Mouse (Mus musculus): ENCODE data around the gene Lrrc42.

Lrrc42 gene

DNA sequence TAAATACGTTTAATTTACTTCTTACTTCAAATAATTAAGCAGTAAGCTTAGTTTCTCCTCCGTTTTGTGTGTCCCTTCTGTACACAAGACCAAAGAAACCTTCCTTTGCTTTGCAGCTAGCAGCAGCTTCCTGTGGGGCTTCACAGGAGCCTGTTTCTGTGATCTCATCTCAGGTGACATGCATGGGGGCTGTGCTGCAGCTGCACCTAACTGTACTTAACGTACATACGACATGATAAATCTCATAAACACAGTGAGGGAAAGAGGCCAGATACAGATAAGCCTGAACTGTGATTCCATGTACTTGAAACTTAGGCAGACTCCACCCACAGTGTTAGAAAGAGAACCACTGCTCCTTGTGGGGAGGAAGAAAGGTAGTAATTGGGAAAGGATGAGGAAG is 6.7 kb upstream of the Lrrc42 start:
- Histone ChIP-seq H3K9me3 (ENCODE audit: low read length) (peaks cover under 1% of the 10 kb centered on the region; the same call in 1 of the 2 replicates), H3K27me3 (ENCODE audit: insufficient read depth, low read length) (no peaks in the 10 kb centered on the region), H3K4me3 (replicated peaks; ENCODE audit: low read length) (no peak overlapping the region), H3K36me3 (ENCODE audit: insufficient read depth, low read length) (no peaks in the 10 kb centered on the region), H3K4me1 (replicated peaks; ENCODE audit: low read depth, low read length) (no peaks in the 10 kb centered on the region)
- TF ChIP-seq POU5F1 (IDR thresholded peaks at IDR 0.05; ENCODE audit: borderline replicate concordance, low read length) (no peak), NANOG (IDR thresholded peaks at IDR 0.05; ENCODE audit: borderline replicate concordance, low read length) (no peak), CTCF (conservative IDR thresholded peaks at IDR 0.05; ENCODE audit: low read length) (no peak)

- Histone ChIP-seq H3K36me3 (ENCODE audit: insufficient read depth, low read length) (no peaks in the 10 kb centered on the region), H3K4me1 (replicated peaks; ENCODE audit: low read depth, low read length) (peaks cover 22% of the 10 kb centered on the region), H3K4me3 (replicated peaks; ENCODE audit: low read length) (peak overlapping the region; percentile 87), H3K27me3 (ENCODE audit: insufficient read depth, low read length) (no peaks in the 10 kb centered on the region), H3K9me3 (ENCODE audit: low read length) (no peaks in the 10 kb centered on the region)
- TF ChIP-seq NANOG (IDR thresholded peaks at IDR 0.05; ENCODE audit: borderline replicate concordance, low read length), result no peak
- no peak for TF ChIP-seq POU5F1 (IDR thresholded peaks at IDR 0.05; ENCODE audit: borderline replicate concordance, low read length)
- no peak for TF ChIP-seq CTCF (conservative IDR thresholded peaks at IDR 0.05; ENCODE audit: low read length)
Observed at GRCm38 (mm10) chr4:107254414-107254813, 1.1 kb upstream of the Lrrc42 start.

GRCm38 (mm10) chr4:107252522-107252921 is 810 bp downstream of the Lrrc42 start:
- TF ChIP-seq CTCF (conservative IDR thresholded peaks at IDR 0.05; ENCODE audit: low read length), result no peak
- TF ChIP-seq POU5F1 (IDR thresholded peaks at IDR 0.05; ENCODE audit: borderline replicate concordance, low read length), result no peak
- TF ChIP-seq NANOG (IDR thresholded peaks at IDR 0.05; ENCODE audit: borderline replicate concordance, low read length), result no peak
- Histone ChIP-seq H3K27me3 (ENCODE audit: insufficient read depth, low read length) (no peaks in the 10 kb centered on the region), H3K9me3 (ENCODE audit: low read length) (no peaks in the 10 kb centered on the region), H3K4me1 (replicated peaks; ENCODE audit: low read depth, low read length) (peaks cover 25% of the 10 kb centered on the region), H3K4me3 (replicated peaks; ENCODE audit: low read length) (peak overlapping the region; percentile 87), H3K36me3 (ENCODE audit: insufficient read depth, low read length) (peaks cover 2% of the 10 kb centered on the region; the same call in 1 of the 2 replicates)

DNA sequence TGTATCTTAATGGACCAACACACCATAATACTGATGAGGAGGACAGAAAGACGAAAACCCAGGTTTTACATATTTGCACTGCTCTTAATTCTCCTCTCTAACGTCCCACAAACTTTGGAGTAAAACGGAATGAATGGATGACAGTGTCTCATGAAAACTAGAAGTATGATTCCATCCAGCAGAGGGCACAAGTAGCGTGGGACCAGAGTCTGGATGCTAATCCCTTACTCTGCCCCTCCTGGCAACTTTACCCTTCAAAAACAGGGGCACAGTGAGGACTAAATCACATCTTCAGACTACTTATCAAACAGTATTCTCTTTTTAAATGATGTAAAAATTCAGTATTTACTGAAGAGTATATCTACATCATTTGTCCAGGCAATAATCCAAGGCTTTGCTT is 2.8 kb downstream of the Lrrc42 start:
- Histone ChIP-seq H3K27me3 (ENCODE audit: insufficient read depth, low read length) (no peaks in the 10 kb centered on the region), H3K4me3 (replicated peaks; ENCODE audit: low read length) (no peak overlapping the region), H3K36me3 (ENCODE audit: insufficient read depth, low read length) (peaks cover 17% of the 10 kb centered on the region), H3K9me3 (ENCODE audit: low read length) (no peaks in the 10 kb centered on the region), H3K4me1 (replicated peaks; ENCODE audit: low read depth, low read length) (peaks cover 28% of the 10 kb centered on the region)
- TF ChIP-seq NANOG (IDR thresholded peaks at IDR 0.05; ENCODE audit: borderline replicate concordance, low read length) (no peak), CTCF (conservative IDR thresholded peaks at IDR 0.05; ENCODE audit: low read length) (no peak; the same call in 1 of the 2 replicates), POU5F1 (IDR thresholded peaks at IDR 0.05; ENCODE audit: borderline replicate concordance, low read length) (no peak)

GRCm38 (mm10) chr4:107249471-107249870 is 3.9 kb downstream of the Lrrc42 start:
- Histone ChIP-seq H3K4me3 (replicated peaks; ENCODE audit: low read length) (no peak overlapping the region), H3K36me3 (ENCODE audit: insufficient read depth, low read length) (peaks cover 27% of the 10 kb centered on the region), H3K4me1 (replicated peaks; ENCODE audit: low read depth, low read length) (peaks cover 26% of the 10 kb centered on the region), H3K27me3 (ENCODE audit: insufficient read depth, low read length) (no peaks in the 10 kb centered on the region), H3K9me3 (ENCODE audit: low read length) (no peaks in the 10 kb centered on the region)
- TF ChIP-seq CTCF (conservative IDR thresholded peaks at IDR 0.05; ENCODE audit: low read length) (no peak), POU5F1 (IDR thresholded peaks at IDR 0.05; ENCODE audit: borderline replicate concordance, low read length) (no peak), NANOG (IDR thresholded peaks at IDR 0.05; ENCODE audit: borderline replicate concordance, low read length) (no peak)

GRCm38 (mm10) chr4:107248061-107248460 is 5.3 kb downstream of the Lrrc42 start:
- peaks cover 34% of the 10 kb centered on the region for H3K36me3 ChIP-seq (ENCODE audit: insufficient read depth, low read length)
- TF ChIP-seq NANOG (IDR thresholded peaks at IDR 0.05; ENCODE audit: borderline replicate concordance, low read length) (no peak), CTCF (conservative IDR thresholded peaks at IDR 0.05; ENCODE audit: low read length) (no peak), POU5F1 (IDR thresholded peaks at IDR 0.05; ENCODE audit: borderline replicate concordance, low read length) (no peak)
- H3K4me1 ChIP-seq (replicated peaks; ENCODE audit: low read depth, low read length), result peaks cover 21% of the 10 kb centered on the region
- H3K9me3 ChIP-seq (ENCODE audit: low read length), result no peaks in the 10 kb centered on the region
- no peak overlapping the region for H3K4me3 ChIP-seq (replicated peaks; ENCODE audit: low read length)
- H3K27me3 ChIP-seq (ENCODE audit: insufficient read depth, low read length), result no peaks in the 10 kb centered on the region

DNA sequence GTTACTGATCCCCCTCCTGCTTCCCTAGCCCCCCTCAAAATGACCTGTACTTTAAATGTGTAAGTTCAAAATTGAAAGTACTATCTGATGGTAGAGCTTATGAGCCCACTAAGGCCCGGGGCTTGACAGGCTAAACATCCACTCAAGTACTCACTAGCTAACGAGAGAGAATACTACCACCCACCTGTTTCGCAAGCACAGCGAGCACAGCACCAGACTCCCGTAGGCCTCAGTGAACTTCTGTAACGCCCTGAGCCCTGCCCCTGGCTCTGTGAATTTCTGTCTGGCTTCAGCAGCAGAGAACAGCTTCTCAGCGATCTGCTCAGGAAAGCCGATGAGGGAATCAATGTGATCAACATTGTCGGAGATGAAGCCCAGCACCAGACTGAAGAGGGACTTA is 6.2 kb downstream of the Lrrc42 start:
- TF ChIP-seq POU5F1 (IDR thresholded peaks at IDR 0.05; ENCODE audit: borderline replicate concordance, low read length) (no peak), CTCF (conservative IDR thresholded peaks at IDR 0.05; ENCODE audit: low read length) (no peak), NANOG (IDR thresholded peaks at IDR 0.05; ENCODE audit: borderline replicate concordance, low read length) (no peak)
- no peaks in the 10 kb centered on the region for H3K9me3 ChIP-seq (ENCODE audit: low read length)
- peaks cover 16% of the 10 kb centered on the region for H3K4me1 ChIP-seq (replicated peaks; ENCODE audit: low read depth, low read length)
- H3K4me3 ChIP-seq (replicated peaks; ENCODE audit: low read length), result no peak overlapping the region
- H3K27me3 ChIP-seq (ENCODE audit: insufficient read depth, low read length), result no peaks in the 10 kb centered on the region
- H3K36me3 ChIP-seq (ENCODE audit: insufficient read depth, low read length), result peaks cover 34% of the 10 kb centered on the region

- H3K4me1 ChIP-seq (replicated peaks; ENCODE audit: low read depth, low read length), result peaks cover 10% of the 10 kb centered on the region; the same call in 1 of the 2 replicates
- TF ChIP-seq POU5F1 (IDR thresholded peaks at IDR 0.05; ENCODE audit: borderline replicate concordance, low read length) (no peak), NANOG (IDR thresholded peaks at IDR 0.05; ENCODE audit: borderline replicate concordance, low read length) (no peak), CTCF (conservative IDR thresholded peaks at IDR 0.05; ENCODE audit: low read length) (no peak)
- no peak overlapping the region for H3K4me3 ChIP-seq (replicated peaks; ENCODE audit: low read length)
- peaks cover 34% of the 10 kb centered on the region for H3K36me3 ChIP-seq (ENCODE audit: insufficient read depth, low read length)
- no peaks in the 10 kb centered on the region for H3K27me3 ChIP-seq (ENCODE audit: insufficient read depth, low read length)
- no peaks in the 10 kb centered on the region for H3K9me3 ChIP-seq (ENCODE audit: low read length)
Observed at GRCm38 (mm10) chr4:107246040-107246439, 7.3 kb downstream of the Lrrc42 start.

DNA sequence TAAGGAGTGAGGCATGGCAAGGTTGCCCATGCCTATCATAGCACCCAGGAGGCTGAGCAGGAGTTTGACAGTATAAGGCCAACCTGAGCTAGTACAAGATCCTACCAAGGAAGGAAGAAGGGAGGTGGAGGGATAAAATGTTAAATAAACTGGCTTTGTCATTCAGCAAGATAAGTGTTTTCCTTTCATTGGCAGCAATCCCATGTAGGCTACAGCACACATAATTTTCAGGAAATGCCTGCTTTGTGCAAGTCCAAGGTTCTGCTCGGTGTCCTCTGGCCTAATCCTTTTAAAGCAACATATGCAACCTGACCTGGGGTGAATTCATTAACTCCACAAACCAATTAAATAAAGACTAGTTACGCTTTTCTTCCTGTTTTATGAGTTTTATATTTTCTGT is 8.0 kb downstream of the Lrrc42 start:
- Histone ChIP-seq H3K36me3 (ENCODE audit: insufficient read depth, low read length) (peaks cover 39% of the 10 kb centered on the region), H3K27me3 (ENCODE audit: insufficient read depth, low read length) (no peaks in the 10 kb centered on the region), H3K4me1 (replicated peaks; ENCODE audit: low read depth, low read length) (peaks cover 10% of the 10 kb centered on the region; the same call in 1 of the 2 replicates), H3K4me3 (replicated peaks; ENCODE audit: low read length) (no peak overlapping the region), H3K9me3 (ENCODE audit: low read length) (no peaks in the 10 kb centered on the region)
- no peak for TF ChIP-seq POU5F1 (IDR thresholded peaks at IDR 0.05; ENCODE audit: borderline replicate concordance, low read length)
- TF ChIP-seq NANOG (IDR thresholded peaks at IDR 0.05; ENCODE audit: borderline replicate concordance, low read length), result no peak
- TF ChIP-seq CTCF (conservative IDR thresholded peaks at IDR 0.05; ENCODE audit: low read length), result no peak
